Mouse (Mus musculus) embryonic facial prominence, embryonic 11.5 days (tissue): Measurements from ENCODE around the gene Gm29133. TPM values are rescaled to one million over a fixed set of nuclear protein-coding genes. Genes with fewer than 3 reads are reported as not detected.

Experiments
- polyA plus RNA-seq: library from polyadenylated mRNA; unstranded; fragments of >200 nt; fragmentation: Nextera tagmentation; extraction: Ambion mirVana; gene quantifications from 2 replicates; pipeline ENCODE4 v1.2.1, GENCODE M21; 2014

Gm29133 gene
- polyA plus RNA-seq, 1 experiment from 2014 or later: not detected

Other genes starting within 250 kb of the Gm29133 start
- 109 TPM in 2 replicates for gene Pdcd10, start 191.3 kb upstream of the Gm29133 start, polyA plus RNA-seq
- gene Serpini1, start 190.7 kb upstream of the Gm29133 start, polyA plus RNA-seq: 15.7 and 16.1 TPM in 2 replicates
- 36.3 and 38.8 TPM in 2 replicates for gene Golim4, start 208.8 kb downstream of the Gm29133 start, polyA plus RNA-seq